Mouse (Mus musculus): ENCODE results near the gene Dock8.
"Not testable (repeated sequence)": the region's sequence is repeated elsewhere in the genome, so short reads cannot be mapped to it uniquely, and the experiment has no call there.

The Dock8 gene

DNA sequence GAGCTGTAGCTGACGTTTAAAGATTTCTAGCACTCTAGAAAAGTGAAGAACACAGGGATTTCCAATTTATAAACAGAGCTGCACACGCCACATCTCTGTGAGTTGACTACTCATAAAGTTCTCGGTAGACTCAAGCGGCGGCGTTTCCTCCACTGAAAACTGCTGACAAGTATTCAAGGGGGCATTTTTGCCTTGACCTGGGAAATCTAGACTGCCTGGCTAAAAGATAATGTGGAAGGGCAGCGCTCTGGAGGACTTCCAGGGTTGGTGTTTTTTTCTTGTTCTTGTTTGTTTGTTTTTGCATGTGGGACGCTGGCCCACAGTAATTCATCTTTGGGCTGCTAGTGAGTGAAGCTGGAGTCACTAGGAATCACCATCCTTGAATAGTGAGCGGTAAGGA, 819 bp downstream of the Dock8 start:
- peak; percentile 42 for DNase-seq

DNA sequence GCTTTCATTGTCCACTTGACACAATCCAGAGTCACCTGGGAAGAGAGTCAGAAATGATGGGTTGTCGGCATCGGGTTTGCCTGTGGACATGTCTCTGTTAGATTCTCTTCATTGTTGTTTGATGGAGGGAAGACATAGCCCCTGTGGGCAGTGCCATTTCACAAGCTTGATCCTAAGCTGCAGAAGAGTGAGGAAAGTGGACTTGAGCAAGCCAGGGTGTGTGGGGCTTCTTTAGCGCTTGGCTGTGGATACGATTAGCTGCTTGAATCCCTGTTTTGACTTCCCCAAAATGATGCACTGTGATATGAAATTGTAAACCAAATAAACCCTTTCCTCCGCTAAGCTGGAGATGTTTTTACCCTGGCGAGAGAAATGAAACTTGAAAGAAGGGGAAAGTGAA, 2.7 kb downstream of the Dock8 start:
- DNase-seq = no peak

DNA sequence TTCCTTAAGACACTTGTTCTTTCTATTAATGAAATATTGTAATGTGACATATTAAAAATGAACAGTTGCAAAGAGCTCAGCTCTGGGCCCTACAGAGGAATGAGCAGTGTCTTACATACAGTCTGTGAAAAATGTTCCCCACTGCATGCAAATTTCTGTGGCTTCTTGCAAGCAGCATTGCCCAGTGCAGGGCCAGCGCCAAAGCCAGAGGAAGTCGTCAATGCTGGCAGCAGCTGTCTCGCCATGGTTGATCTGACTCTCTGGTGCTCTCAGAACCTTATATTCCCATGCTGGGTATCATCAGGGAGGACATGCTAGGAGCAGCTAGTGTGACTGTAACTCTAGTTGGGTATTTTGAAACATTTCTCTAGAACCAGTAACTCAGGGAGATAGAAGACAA, 3.5 kb downstream of the Dock8 start:
- no peak for DNase-seq

DNA sequence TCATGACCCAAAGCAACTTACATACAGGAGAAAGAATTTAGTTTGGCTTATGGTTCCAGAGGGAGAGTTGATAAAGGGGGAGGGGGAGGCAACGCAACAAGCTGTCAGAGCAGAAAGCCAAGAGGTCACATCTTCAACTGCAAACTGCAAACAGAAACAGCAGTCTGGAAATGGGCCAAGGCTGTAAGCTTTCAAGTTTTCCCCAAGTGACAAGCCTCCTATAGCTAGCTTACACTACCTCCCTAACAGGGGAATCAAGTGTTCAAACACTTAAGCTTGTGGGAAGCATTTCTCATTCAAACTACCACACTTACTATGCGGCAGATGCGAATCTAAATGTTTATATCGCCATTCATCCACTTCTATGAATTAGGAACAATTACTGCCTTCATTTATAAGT, 4.5 kb downstream of the Dock8 start:
- DNase-seq = peak; percentile 21

DNA sequence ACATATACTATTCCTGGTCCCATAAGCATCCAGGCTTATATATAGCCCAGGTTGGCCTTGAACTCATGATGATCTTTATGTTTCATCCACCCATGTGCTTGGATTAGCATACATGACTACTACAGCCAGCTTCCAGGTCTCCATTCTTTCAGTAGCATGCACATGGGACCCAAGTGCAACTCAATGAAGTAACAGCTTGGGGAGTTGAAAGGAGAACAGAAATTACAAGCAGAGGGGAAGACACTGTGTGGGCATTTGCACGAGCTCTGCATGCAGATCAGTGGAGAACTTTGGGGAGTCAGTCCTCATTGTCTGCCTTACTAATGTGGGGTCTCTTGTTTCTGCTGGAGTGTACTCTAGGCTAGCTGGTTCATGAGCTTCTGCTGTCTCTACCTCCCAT, 7.4 kb downstream of the Dock8 start:
- no peak for DNase-seq

DNA sequence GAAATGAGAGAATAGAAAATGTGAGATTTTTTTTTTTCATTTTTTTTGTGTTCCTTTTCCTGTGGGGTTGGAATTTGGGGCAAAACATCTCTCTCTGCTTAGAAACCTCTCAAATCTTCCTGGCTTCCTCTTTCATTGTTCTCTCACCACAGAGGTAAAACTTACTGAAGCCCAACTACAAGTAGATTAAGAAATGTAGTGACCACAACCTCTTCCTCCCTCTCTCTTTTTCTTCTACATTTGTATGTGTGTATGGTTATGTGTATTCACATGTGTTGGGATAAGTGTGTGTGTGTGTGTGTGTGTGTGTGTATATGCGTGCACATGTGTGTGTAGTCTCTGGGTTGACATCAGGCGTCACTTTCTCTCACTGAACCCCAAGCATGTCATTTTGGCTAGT, 9.2 kb downstream of the Dock8 start:
- no peak for DNase-seq

DNA sequence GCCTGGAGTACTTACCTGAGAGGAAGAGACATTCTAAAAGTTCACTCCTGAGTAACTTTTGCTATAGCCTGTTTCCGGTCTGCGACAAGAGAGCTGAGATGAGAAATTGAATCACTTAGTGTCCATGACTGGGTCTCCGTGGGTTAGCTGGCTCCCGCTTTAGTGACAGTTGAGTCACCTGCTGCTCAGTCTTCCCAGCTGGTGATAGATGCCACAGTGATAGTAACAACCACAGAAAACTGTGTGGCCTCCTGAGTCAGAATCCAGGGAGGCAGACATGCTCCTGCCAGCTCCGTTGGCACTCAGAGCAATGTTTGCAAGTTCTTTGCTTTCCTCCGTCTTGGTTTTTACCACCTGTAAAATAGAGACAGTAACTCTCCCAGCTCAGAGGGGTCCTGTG, 23.4 kb downstream of the Dock8 start:
- DNase-seq = no peak

DNA sequence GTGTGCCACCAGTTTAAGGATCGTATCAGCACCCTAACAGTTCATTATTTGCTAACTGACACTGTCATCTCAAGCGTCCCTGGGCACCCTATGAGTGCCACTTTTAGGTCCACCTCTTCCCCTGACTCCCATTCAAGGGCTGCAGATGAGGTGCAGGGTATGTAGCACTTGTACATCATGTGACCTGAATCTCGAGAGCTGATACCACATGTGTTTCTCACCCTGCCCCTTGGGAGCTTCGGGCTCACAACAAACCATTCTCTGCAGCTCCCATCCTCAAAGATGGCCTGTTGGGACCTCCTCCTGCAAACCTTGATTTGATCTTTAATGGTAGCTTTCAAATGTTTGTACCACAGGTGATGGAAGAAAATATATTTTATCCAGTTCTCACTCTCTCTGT, 32.4 kb downstream of the Dock8 start:
- DNase-seq = no peak

DNA sequence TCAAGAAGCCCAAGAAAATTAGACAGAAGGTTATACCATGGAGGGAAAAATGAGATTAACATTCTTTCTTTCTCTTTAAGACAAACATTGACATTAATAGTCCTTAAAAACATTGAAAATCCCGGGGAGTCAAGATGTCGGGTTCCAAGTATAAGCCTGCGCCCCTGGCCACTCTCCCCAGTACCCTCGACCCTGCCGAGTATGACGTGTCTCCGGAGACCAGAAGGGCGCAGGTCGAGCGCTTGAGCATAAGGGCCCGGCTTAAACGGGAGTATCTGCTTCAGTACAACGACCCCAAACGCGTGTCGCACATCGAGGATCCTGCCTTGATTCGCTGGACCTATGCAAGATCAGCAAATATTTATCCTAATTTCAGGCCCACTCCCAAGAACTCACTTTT, 33.7 kb downstream of the Dock8 start:
- not testable (repeated sequence) for DNase-seq

DNA sequence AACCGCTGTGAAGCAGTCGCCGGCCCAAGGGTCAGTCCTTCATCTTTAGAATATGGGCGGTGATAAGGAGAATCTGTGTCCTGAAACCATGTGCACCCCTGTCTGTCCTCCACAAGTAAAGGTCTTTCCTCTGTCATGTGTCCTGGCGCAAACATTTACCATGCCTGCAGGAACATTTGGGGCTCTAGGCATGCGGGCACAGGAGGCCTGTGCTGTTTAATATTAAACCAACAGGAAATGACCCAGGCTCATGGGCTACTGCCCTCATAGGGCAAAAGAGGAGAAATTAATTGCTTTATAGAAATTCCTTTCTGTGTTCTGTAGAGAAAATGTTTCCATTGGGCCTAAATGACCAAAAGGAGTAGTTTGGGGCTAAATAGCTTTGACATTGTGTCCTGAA, 36.5 kb downstream of the Dock8 start:
- peak; percentile 78 for DNase-seq

DNA sequence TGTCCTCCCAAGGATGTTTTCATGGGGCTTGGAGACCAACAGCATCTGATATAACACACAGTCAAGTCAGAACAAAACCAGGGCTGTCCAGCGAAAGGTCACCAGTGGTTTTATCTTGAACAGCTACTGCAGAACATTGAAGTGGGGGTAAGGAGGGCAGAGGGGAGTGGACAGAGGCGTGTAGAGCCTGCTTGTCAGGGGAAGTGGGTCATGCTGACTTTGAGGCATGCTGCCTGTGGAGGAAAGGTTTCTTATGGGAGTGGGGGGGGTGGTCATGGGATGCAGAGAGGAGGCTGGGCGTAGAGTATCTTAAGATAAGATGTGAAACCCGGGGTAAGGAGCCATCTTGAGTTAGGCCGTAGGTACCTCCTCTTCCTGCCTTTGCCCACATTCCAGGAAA, 37.5 kb downstream of the Dock8 start:
- no peak for DNase-seq

DNA sequence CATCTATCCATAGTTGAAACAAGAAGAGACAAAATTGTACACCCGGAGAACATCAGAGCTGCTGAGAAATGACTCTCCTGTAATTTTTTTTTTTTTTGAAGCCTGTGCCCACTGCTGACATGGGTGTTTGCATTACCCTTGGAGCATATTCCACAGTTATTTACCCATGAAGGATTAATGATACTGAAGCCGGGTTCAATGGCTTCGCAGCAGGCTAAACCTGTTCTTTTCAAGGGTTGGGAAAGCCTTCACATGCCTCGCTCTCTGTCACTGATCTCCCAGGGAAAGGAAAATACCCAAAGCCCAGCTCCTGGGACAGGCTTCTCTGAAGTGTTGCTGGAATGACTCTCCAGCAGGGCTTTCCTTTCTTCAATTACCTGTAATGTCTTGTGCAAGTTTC, 37.9 kb downstream of the Dock8 start:
- DNase-seq = peak; percentile 44

DNA sequence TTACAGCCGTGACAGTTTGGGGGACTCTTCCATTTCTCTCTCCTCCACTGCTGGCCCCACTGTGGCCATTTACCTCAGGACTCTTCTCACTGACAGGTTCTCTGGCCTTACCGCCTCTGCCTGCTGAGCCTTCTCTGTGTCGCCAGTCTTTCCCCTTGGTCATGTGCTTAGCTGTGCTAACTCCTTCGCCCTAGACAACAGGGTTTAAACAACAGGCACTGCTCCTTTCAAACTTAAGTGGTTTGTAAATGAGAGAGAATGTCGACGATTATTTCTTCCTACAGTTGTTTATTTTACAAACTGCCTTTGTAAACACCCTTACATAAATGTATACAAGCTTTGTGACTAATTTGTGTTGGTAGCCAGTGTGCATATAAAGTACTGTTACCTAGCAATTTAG, 39.0 kb downstream of the Dock8 start:
- DNase-seq = no peak

DNA sequence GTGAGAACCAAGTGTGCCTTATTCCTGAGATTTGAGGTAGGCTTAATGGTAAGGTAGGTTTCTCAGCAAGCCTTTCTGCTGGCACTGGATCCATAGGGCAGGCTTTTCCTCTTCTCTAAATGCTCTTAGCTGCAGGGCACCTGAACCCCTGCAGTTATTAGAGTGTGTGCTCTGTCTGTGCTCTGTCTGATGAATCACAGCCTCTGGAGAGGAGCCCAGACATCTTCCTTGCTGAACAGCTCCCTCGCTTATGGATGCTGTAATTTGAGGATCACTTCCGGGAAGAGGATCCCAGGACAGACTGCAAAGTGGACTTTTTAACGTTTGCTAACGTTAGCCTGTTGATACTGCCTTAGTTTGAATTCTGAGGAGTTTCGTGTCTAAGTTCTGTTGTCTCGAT, 41.9 kb downstream of the Dock8 start:
- no peak for DNase-seq

DNA sequence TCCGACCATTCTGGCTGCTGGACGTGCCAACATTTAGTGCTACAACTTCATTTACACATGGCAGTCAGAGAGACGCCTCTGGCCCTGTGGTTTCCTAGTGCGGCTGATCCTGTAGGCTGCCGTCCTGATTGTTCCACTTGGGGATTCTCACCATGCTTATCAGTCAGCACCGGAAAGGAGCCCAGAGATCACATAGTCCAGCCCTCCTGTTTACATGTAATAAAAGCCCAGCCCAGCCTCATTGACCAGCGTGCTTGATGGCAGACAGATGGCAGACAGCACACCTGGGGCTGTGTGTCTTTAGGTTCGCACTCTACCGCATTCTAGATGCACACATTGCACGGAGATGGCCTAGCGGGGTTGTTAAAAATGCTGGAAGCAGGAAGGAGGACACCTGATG, 43.6 kb downstream of the Dock8 start:
- DNase-seq = no peak

DNA sequence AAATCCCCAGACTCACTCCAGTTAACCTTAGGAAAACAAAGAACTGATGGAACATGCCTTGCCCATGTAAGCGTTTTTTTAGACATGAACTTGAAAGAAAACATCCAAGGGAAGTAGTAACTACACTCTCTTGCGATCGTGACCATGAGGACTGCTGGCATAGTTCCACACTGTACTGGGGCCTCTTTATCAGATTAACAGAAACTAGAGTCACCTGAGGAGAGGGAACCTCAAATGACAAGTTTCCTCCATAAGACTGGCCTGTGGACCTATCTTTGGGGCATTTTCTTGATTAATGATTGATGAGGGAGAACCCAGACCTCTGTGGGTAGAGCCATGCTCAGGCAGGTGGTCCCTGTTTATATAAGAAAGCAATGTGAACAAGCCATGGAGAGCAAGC, 44.7 kb downstream of the Dock8 start:
- DNase-seq = no peak

DNA sequence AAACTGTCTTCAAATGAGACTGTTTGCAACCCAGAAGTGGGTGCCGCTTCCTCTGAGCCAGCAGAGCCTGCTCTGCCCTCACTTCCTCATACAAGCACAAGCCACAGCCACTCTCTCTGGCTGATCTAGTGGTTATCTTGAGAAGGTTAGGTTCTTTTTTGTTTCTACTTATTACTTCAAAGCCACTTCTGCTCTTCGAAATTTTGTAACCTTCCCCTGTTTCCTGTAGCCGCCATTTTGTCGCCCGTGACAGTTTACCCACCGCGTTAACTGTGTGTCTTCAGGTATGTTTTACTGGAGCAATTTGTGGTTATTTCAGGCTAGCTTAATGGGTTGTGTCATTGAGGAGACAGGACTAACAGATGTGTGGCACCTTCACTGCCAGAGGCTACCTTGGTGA, 53.0 kb downstream of the Dock8 start:
- no peak for DNase-seq

DNA sequence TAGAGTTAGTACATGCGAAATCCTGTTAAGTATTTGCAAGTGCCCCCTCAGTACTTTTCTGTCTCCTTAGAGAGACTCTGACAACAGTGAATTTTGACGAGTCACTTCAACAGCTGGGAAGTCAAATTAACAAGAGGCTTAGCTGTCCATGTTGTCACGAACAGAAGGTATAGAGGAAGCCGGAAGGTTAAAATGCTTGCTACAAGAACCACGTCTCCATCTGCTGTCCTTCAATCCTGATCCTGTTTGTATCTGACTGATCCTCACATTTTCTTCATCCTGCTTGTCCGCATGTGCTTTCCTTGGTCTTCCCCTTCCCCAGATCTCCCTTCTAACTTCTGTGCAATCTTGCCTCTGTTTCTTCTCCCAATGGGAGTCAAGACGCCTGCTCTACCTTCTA, 53.8 kb downstream of the Dock8 start:
- DNase-seq = no peak

DNA sequence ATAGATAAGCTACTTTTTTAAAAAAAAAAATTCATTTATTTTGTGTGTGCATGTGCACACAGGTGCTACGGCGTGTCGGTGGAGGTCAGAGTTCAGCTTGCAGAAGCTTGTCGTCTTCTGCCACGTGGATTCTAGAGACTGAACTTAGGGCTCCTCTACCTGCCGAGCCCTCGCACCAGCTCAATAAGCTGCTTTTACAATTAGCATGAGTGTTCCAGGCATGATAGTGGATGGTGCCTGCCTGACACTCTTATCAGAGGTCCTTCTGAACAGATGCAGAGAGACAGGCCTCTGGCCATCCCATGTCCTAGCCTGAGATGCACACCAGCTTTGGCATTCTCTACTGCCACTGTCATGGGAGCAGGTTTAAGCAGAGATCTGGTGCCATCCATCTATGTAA, 55.7 kb downstream of the Dock8 start:
- no peak for DNase-seq

DNA sequence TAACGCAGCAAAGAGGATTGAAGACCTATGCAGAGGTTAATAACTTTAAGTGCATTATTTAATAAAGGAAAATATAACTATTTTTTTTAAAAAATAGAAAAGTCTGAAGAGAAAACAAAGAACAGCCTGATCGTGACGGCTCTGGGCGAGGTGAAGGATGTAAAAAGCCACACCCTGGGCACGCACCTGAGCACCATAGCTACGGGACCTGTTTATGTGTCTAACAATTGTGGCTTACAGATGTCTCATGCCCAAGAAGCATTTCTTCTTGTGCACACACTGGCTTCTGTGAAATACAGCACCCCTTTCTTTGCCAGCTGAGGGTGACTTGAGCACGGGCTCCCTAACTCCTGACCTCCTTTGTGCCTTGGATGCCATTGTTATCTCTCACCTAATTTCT, 56.2 kb downstream of the Dock8 start:
- no peak for DNase-seq

DNA sequence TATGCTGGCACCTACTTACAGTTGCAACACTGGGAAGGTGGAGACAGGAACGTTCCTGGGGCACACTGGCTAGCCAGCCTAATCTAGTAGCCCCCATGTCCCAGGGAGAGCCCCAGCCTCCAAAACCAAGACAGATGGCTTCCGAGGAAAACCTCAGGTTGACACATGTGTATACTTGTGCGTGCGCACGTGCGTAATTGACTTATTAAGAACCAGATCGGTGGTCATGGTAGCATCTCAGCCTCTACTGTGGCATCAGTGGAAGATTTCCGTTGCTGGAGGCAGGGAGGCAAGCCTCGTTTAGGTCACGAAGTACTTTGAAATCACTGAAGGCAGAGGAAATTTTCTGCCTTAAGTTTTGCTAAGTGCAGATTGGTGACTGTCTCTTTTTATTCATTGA, 56.9 kb downstream of the Dock8 start:
- no peak for DNase-seq

DNA sequence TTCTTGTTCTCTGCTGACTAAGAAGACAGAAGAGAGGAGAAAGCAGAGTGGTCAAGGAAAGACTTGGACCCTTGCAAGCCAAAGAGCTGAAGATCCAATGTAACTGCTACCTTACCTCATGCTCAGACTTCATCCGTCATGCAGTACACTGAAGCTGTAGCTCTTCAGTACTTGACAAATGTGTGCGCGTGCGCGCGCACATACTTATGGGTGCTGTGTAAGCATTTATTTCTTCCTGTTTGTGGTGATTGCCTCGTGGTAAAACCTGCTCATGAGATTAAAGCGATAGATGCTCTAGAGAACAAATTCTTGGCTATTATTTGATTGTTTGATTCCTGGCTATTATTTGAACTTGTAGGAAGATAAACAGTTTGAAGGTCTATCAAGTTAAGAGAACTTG, 58.5 kb downstream of the Dock8 start:
- DNase-seq = no peak

DNA sequence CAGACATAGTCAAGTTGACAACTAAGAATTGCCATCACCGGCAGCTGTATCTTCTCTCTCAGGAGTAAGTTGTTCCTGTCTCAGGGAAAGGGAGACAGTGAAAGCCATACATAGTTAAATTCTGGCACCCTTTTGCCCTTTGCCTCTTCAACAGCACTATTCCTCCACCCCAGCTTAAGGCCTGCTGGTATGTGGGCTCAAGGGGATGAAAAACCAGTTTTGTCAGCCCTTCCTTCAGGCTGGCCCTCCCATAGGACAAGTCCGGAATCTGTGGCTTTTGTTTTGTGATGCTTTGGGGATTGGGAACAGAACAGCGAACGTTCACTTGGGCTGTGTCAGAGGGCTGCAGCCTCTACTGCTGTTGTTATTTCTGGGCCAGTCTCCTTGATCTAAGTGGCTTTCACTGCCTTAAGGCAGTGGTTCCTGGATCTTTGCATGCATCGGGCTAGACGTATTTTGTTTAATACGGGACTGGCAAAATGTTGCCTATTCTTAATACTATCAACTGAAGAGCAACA, 60.6 kb downstream of the Dock8 start:
- no peak for DNase-seq

DNA sequence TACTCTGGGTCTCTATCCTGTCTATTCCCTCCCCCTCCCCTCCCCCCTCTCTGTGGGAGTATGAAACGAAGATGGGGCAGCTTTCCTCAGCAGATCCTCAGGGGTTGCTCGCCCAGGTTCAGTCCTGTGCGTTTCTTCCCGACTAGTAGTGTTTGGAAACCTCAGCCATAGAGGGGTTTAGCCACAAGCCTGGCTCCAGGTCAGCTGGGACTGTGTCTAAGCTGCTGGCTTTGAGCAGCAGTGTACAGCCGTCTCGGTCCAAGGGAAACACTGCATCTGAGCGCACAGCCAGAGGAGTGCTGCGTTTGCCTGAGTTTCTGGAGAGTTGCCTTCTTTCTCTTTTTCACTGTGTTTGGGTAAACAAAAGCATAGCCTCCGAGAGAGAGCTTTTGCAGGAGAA, 61.0 kb downstream of the Dock8 start:
- DNase-seq = peak; percentile 53

DNA sequence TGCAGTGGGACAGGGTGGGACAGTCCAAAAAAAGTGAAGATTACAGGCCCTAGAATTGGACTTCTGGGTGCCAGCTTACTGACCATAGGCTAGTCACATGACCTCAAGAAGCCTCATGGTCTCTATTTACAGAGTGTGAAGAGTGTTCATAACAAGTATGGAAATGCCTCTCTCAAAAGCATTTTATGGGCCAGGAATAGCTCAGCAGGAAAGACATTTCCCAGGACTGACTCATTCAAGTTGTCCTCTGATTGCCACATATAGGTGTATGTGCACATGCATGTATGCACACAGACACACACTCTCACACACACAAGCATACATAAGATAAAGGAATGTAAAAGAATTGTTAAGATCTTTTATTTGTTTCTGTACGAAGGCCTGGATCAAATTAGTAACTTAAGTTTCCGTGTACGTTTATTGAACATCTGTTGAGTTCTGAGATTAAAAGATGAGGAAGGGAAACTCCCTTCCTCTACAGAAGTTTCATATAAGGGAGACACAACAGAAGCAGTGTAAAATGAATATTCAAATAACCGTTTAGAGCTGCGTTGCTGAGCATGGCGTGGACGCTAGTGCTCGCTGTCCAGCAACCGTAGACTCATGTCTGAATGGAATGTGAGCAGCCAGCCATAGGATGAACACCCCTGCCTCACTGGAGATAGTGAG, 63.0 kb downstream of the Dock8 start:
- DNase-seq = no peak

DNA sequence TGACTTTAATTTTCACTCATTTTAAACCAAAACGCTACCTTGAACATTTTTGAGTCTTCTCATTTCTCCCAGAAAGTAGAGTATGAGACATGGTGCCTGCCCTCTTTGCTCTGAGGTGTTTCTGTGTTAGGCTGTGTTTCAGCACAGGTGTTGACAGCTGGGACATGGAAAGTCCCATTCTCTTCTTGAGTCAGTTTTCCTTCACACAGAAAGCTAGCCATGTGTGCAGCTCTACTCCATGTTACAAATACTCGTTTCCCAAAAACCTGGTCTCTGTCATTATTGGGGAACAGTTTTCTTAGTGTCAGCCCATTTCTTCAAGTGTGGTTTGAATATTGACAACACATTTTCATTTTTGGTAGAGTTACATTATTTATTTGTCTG, 63.5 kb downstream of the Dock8 start:
- DNase-seq = no peak

All from kidney, postnatal 14 days (tissue).